Mouse (Mus musculus): ENCODE measurements at regions not wholly inside any gene's neighbourhood (a gene's known extent, or its start where the extent isn't known, plus 50 kb on each side); places are given as distances from the start of the nearest gene placed in this dataset.
"Not testable (repeated sequence)": the region's sequence is repeated elsewhere in the genome, so short reads cannot be mapped to it uniquely, and the experiment has no call there.

DNA sequence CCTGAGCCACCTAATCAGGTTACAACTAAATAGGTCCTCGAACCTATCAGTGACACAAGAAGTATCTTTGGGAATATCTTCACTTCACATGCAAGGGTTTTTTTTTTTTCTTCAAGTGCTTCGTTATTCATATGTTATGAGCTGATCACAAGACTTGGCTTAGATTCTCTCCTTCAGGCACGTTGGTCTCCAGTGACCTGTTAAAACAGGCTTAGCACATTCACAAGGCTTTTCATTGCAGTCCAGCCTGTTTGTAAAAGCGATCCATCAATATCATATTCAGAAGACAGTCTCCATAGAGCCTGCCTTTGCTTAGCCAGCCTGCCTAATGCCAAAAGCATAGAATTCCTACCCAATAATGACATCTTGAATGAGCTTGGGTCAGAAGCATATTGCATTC lies 864.2 kb downstream of the Ttll7 start:
- Histone ChIP-seq H3K4me1 (ENCODE audit: control insufficient read depth, insufficient read depth, low read length) (no peaks in the 10 kb centered on the region), H3K36me3 (ENCODE audit: control insufficient read depth, insufficient read depth, low read length, poor library complexity, severe bottlenecking) (no peaks in the 10 kb centered on the region), H3K27ac (ENCODE audit: insufficient read depth, low read length) (no peak overlapping the region), H3K9me3 (replicated peaks; ENCODE audit: control insufficient read depth, insufficient read depth, low read length, poor library complexity, severe bottlenecking) (no peaks in the 10 kb centered on the region; the same call in 1 of the 2 replicates), H3K9ac (ENCODE audit: low read depth, poor library complexity, severe bottlenecking) (no peak overlapping the region), H3K4me3 (ENCODE audit: low read depth, low read length) (no peak overlapping the region), H3K27me3 (ENCODE audit: control insufficient read depth, insufficient read depth, low read length, poor library complexity, severe bottlenecking) (no peaks in the 10 kb centered on the region)
- no peak for TF ChIP-seq POLR2A (IDR thresholded peaks at IDR 0.05; ENCODE audit: insufficient read depth, low read length)
- TF ChIP-seq CTCF (IDR thresholded peaks at IDR 0.05; ENCODE audit: low read depth, low read length), result no peak
- no peak for TF ChIP-seq EP300 (IDR thresholded peaks at IDR 0.05; ENCODE audit: insufficient read depth, low read depth, low read length)

DNA sequence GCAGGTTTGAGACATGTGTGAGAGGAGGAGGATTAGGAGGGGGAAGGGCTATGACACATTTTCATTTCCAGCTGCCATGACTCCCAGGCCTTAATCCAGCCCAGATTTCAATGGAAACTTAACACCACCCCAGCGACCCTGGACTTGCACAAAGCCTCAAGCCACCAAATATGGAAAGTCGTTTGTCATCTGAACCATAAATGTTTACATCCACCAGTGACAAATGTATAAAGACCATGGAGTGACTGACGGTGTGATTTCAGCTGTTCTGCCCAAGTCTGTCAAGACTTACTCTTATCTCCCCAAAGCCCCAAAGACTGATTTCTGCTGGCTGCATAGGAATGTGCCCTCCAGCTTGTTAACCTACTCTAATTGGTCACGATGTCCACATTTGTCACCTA lies 855.2 kb downstream of the Ttll7 start:
- no peaks in the 10 kb centered on the region for H3K27me3 ChIP-seq (ENCODE audit: control insufficient read depth, insufficient read depth, low read length, poor library complexity, severe bottlenecking)
- H3K9me3 ChIP-seq (replicated peaks; ENCODE audit: control insufficient read depth, insufficient read depth, low read length, poor library complexity, severe bottlenecking), result no peaks in the 10 kb centered on the region; the same call in 1 of the 2 replicates
- no peaks in the 10 kb centered on the region for H3K36me3 ChIP-seq (ENCODE audit: control insufficient read depth, insufficient read depth, low read length, poor library complexity, severe bottlenecking)
- no peak overlapping the region for H3K9ac ChIP-seq (ENCODE audit: low read depth, poor library complexity, severe bottlenecking)
- no peak overlapping the region for H3K27ac ChIP-seq (ENCODE audit: insufficient read depth, low read length)
- no peaks in the 10 kb centered on the region for H3K4me1 ChIP-seq (ENCODE audit: control insufficient read depth, insufficient read depth, low read length)
- no peak overlapping the region for H3K4me3 ChIP-seq (ENCODE audit: low read depth, low read length)
- no peak for TF ChIP-seq POLR2A (IDR thresholded peaks at IDR 0.05; ENCODE audit: insufficient read depth, low read length)
- TF ChIP-seq CTCF (IDR thresholded peaks at IDR 0.05; ENCODE audit: low read depth, low read length), result no peak
- no peak for TF ChIP-seq EP300 (IDR thresholded peaks at IDR 0.05; ENCODE audit: insufficient read depth, low read depth, low read length)

DNA sequence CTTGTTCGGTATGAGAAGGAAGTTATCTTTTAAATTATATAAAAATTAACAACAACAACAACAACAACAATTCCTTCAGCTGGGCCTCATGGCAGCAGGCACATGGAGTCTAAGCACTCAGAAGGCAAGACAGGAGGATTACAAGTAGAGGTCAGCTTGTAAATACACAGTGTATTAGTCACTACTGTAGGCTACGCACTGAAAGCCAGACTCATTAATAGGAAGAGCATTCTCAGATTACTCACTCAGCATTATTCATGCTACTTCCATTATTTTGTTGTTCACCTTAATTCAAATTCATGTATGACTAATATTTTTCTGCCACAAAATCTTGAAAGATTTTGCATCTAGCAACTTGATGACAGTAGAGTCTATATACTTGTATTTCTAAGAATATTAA lies 831.6 kb downstream of the Ttll7 start:
- Histone ChIP-seq H3K27ac (ENCODE audit: insufficient read depth, low read length) (no peak overlapping the region), H3K9me3 (replicated peaks; ENCODE audit: control insufficient read depth, insufficient read depth, low read length, poor library complexity, severe bottlenecking) (no peaks in the 10 kb centered on the region), H3K9ac (ENCODE audit: low read depth, poor library complexity, severe bottlenecking) (no peak overlapping the region), H3K27me3 (ENCODE audit: control insufficient read depth, insufficient read depth, low read length, poor library complexity, severe bottlenecking) (no peaks in the 10 kb centered on the region), H3K4me1 (ENCODE audit: control insufficient read depth, insufficient read depth, low read length) (no peaks in the 10 kb centered on the region), H3K4me3 (ENCODE audit: low read depth, low read length) (no peak overlapping the region), H3K36me3 (ENCODE audit: control insufficient read depth, insufficient read depth, low read length, poor library complexity, severe bottlenecking) (no peaks in the 10 kb centered on the region)
- TF ChIP-seq POLR2A (IDR thresholded peaks at IDR 0.05; ENCODE audit: insufficient read depth, low read length) (no peak), EP300 (IDR thresholded peaks at IDR 0.05; ENCODE audit: insufficient read depth, low read depth, low read length) (no peak), CTCF (IDR thresholded peaks at IDR 0.05; ENCODE audit: low read depth, low read length) (no peak)

DNA sequence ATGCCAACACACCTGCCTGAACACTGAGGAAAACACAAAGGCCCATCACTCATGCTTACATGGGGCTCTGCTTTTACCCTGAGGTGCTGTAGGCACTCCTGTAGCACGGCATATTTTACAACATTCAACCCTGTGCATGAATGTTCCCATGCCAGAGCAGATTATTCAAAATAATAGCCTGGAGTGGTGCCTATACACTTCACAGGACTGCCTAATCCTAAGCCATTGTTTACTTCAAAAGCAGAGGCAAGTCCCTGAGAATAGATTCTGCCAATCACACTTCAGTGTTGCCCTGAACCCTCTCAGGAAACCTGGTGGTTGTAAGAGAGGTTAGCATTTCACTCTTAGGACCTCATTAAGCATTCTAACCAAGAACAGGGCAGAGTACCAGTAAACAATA lies 828.1 kb downstream of the Ttll7 start:
- no peak overlapping the region for H3K27ac ChIP-seq (ENCODE audit: insufficient read depth, low read length)
- TF ChIP-seq CTCF (IDR thresholded peaks at IDR 0.05; ENCODE audit: low read depth, low read length) (no peak), POLR2A (IDR thresholded peaks at IDR 0.05; ENCODE audit: insufficient read depth, low read length) (no peak), EP300 (IDR thresholded peaks at IDR 0.05; ENCODE audit: insufficient read depth, low read depth, low read length) (no peak)
- H3K4me3 ChIP-seq (ENCODE audit: low read depth, low read length), result no peak overlapping the region
- H3K9me3 ChIP-seq (replicated peaks; ENCODE audit: control insufficient read depth, insufficient read depth, low read length, poor library complexity, severe bottlenecking), result no peaks in the 10 kb centered on the region
- no peaks in the 10 kb centered on the region for H3K36me3 ChIP-seq (ENCODE audit: control insufficient read depth, insufficient read depth, low read length, poor library complexity, severe bottlenecking)
- no peak overlapping the region for H3K9ac ChIP-seq (ENCODE audit: low read depth, poor library complexity, severe bottlenecking)
- no peaks in the 10 kb centered on the region for H3K4me1 ChIP-seq (ENCODE audit: control insufficient read depth, insufficient read depth, low read length)
- H3K27me3 ChIP-seq (ENCODE audit: control insufficient read depth, insufficient read depth, low read length, poor library complexity, severe bottlenecking), result no peaks in the 10 kb centered on the region

DNA sequence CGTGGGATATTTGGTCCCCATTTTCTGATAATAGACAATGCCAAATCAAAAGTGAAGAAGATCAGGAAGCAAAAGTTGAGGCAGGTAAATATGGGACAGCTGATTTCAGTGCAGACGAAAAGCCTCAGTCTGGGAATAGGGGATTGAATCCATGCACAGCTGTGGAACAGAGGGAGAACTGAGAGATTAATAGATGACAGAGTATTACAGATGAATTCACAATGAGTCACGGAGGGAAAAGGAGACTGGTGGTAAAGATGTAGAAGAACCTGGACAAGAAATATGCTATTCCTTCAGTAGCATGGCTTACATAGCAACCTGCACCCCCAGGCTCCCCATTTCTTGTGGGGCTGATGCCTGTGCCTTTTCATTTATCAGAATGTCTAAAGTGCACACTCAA lies 810.4 kb downstream of the Ttll7 start:
- H3K27me3 ChIP-seq (ENCODE audit: control insufficient read depth, insufficient read depth, low read length, poor library complexity, severe bottlenecking), result no peaks in the 10 kb centered on the region
- no peak for TF ChIP-seq CTCF (IDR thresholded peaks at IDR 0.05; ENCODE audit: low read depth, low read length)
- TF ChIP-seq EP300 (IDR thresholded peaks at IDR 0.05; ENCODE audit: insufficient read depth, low read depth, low read length), result no peak
- no peak for TF ChIP-seq POLR2A (IDR thresholded peaks at IDR 0.05; ENCODE audit: insufficient read depth, low read length)

DNA sequence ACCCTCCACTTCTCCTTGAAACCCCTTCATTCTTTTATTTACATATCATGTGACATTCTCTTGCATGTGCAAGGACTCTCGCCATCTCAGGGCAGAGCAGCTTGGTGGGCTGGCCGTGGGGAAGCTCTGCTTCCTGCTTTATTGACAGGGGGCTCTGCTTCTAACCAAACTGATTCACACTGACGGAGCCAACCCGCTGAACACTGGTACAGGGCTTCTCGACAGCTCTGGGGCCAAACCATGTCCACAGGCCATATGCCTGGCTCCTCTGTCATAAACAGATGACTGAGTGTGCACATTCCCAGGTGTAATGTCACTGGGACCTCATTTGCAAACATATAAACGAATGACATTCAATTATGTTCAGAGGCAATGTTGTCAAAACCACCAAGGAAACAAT lies 800.7 kb downstream of the Ttll7 start:
- Histone ChIP-seq H3K9ac (ENCODE audit: low read depth, poor library complexity, severe bottlenecking) (no peak overlapping the region), H3K27ac (ENCODE audit: insufficient read depth, low read length) (no peak overlapping the region), H3K36me3 (ENCODE audit: control insufficient read depth, insufficient read depth, low read length, poor library complexity, severe bottlenecking) (no peaks in the 10 kb centered on the region), H3K4me3 (ENCODE audit: low read depth, low read length) (no peak overlapping the region), H3K9me3 (replicated peaks; ENCODE audit: control insufficient read depth, insufficient read depth, low read length, poor library complexity, severe bottlenecking) (no peaks in the 10 kb centered on the region), H3K4me1 (ENCODE audit: control insufficient read depth, insufficient read depth, low read length) (no peaks in the 10 kb centered on the region), H3K27me3 (ENCODE audit: control insufficient read depth, insufficient read depth, low read length, poor library complexity, severe bottlenecking) (no peaks in the 10 kb centered on the region)
- TF ChIP-seq POLR2A (IDR thresholded peaks at IDR 0.05; ENCODE audit: insufficient read depth, low read length), result no peak
- TF ChIP-seq CTCF (IDR thresholded peaks at IDR 0.05; ENCODE audit: low read depth, low read length), result no peak
- TF ChIP-seq EP300 (IDR thresholded peaks at IDR 0.05; ENCODE audit: insufficient read depth, low read depth, low read length), result no peak

More for the DNA sequence above, 810.4 kb downstream of the Ttll7 start:
- Histone ChIP-seq H3K4me1 (ENCODE audit: control insufficient read depth, insufficient read depth, low read length) (no peaks in the 10 kb centered on the region), H3K4me3 (ENCODE audit: low read depth, low read length) (no peak overlapping the region), H3K36me3 (ENCODE audit: control insufficient read depth, insufficient read depth, low read length, poor library complexity, severe bottlenecking) (no peaks in the 10 kb centered on the region), H3K9me3 (replicated peaks; ENCODE audit: control insufficient read depth, insufficient read depth, low read length, poor library complexity, severe bottlenecking) (no peaks in the 10 kb centered on the region), H3K27ac (ENCODE audit: insufficient read depth, low read length) (no peak overlapping the region), H3K9ac (ENCODE audit: low read depth, poor library complexity, severe bottlenecking) (no peak overlapping the region)

DNA sequence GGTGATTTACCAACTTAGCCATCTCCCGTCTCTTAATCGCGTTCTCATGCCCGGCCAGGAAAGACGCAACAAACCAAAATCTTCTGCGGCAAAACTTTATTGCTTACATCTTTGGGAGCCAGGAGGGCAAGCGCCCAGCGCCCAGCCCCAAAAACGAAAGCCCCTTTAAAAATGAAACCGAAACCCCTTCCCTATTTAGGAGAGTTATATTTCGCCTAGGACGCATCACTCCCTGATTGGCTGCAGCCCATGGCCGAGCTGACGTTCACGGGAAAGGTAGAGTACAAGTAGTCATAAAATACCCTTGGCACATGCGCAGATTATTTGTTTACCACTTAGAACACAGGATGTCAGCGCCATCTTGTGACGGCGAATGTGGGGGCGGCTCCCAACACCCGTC lies 783.3 kb downstream of the Ttll7 start:
- not testable (repeated sequence) for H3K36me3 ChIP-seq (ENCODE audit: control insufficient read depth, insufficient read depth, low read length, poor library complexity, severe bottlenecking); H3K27me3 ChIP-seq (ENCODE audit: control insufficient read depth, insufficient read depth, low read length, poor library complexity, severe bottlenecking); H3K4me1 ChIP-seq (ENCODE audit: control insufficient read depth, insufficient read depth, low read length); H3K27ac ChIP-seq (ENCODE audit: insufficient read depth, low read length); H3K4me3 ChIP-seq (ENCODE audit: low read depth, low read length); H3K9me3 ChIP-seq (replicated peaks; ENCODE audit: control insufficient read depth, insufficient read depth, low read length, poor library complexity, severe bottlenecking); H3K9ac ChIP-seq (ENCODE audit: low read depth, poor library complexity, severe bottlenecking)

Data from ES-Bruce4 (cell line).